Mouse (Mus musculus) myocyte (in vitro differentiated cells): ENCODE measurements around the gene Kndc1.

Experiments used
- MAX ChIP-seq: IDR thresholded peaks from one replicate; pipeline ENCODE4 v1.6.1; 2011; ENCODE audit warnings: low read depth, mild to moderate bottlenecking, control low read depth
- MYOD1 ChIP-seq, 3 experiments: IDR thresholded peaks; one replicate each; pipeline ENCODE4 v1.6.1; 2011; ENCODE audit warnings: control low read depth in 2 of 3, low read depth in 2 of 3, mild to moderate bottlenecking in 2 of 3, moderate library complexity in 1 of 3; ENCODE audit not compliant: insufficient read length in 2 of 3, control insufficient read depth in 1 of 3
- POLR2A ChIP-seq: IDR thresholded peaks from one replicate; pipeline ENCODE4 v1.6.1; 2011; ENCODE audit warnings: low read depth, mild to moderate bottlenecking, control low read depth, moderate library complexity; ENCODE audit not compliant: insufficient read length
- POLR2AphosphoS2 ChIP-seq: IDR thresholded peaks from one replicate; pipeline ENCODE4 v1.6.1; 2011; ENCODE audit warnings: low read depth, control low read depth; ENCODE audit not compliant: insufficient read length
- SRF ChIP-seq: IDR thresholded peaks from one replicate; pipeline ENCODE4 v1.6.1; 2011; ENCODE audit warnings: low read depth; ENCODE audit not compliant: control insufficient read depth, insufficient read length
- TCF12 ChIP-seq: IDR thresholded peaks from one replicate; pipeline ENCODE4 v1.6.1; 2011; ENCODE audit warnings: mild to moderate bottlenecking, control low read depth; ENCODE audit not compliant: poor library complexity, insufficient read depth, severe bottlenecking
- TCF3 ChIP-seq: IDR thresholded peaks from one replicate; pipeline ENCODE4 v1.6.1; 2011; ENCODE audit warnings: low read depth, control low read depth; ENCODE audit not compliant: insufficient read length

- TF ChIP-seq TCF3 (no peak), POLR2A (no peak), TCF12 (no peak), POLR2AphosphoS2 (no peak), MAX (no peak), MYOD1 (IDR thresholded peaks at IDR 0.05; ENCODE audit: control insufficient read depth in 1 of 3, insufficient read length in 2 of 3, low read depth in 2 of 3) (no peak), SRF (no peak)
These were observed 50.1 kb downstream of the Kndc1 start for GRCm38 (mm10) chr7:139944291-139945240.
